Comparison of ENCODE assay signal across 35 mouse cellular contexts in the genomic region with DNA sequence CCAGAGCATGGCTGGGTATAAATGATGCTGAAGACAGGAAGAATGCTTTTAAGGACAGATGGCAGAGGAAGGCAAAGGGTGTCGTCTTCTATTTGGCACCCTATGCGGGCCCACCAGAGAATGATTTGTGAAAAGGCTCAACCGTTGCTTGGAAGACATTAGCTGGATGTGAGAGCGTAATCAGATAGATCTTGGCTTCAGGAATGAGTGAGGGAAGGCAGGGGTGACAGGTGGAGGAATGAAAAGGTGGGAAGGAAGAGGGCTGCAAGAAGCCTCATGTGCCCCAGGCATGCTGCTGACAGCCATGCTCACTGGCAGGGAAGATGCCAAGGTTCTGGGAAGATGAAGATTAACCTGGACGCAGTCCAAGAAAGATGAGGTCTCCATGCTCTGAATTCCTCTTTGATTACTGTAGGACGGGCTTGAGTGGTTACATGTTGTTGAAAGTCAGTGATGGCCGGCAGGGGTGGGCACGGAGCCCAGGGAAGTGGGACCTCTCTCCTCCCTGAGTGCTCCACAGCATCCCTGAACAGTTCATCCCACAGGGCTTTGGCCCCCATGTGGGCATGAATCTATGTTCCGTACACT. TPM values are rescaled to one million over a fixed set of nuclear protein-coding genes. Genes with fewer than 3 reads are reported as not detected.
DNase-seq lines count a peak whose midpoint lies in the region; ATAC-seq and TF ChIP-seq lines count a peak whose summit lies in the region.
"Had no signal": no experiment of that assay in that cellular context is flagged by ENCODE, and none has a peak within 500 bp of the region (broad histone marks: within the 10 kb centered on the region; RNA-seq: fewer than 3 reads in every experiment).

No protein-coding gene starts in this region.

- TF ChIP-seq POLR2A in testis, adult 2 months (IDR thresholded peaks at IDR 0.05; ENCODE audit: control insufficient read depth, low read depth, low read length) = no peak

- H3K4me3 ChIP-seq in forebrain, embryonic 14.5 days (ENCODE audit: low read depth, low read length) = no peak overlapping the region
- no peak overlapping the region for H3K4me3 ChIP-seq in forebrain, embryonic 10.5 days
- no peak overlapping the region for H3K4me3 ChIP-seq in heart, postnatal 0 days (ENCODE audit: low read depth, low read length)
- H3K4me3 ChIP-seq in heart, embryonic 12.5 days = no peak overlapping the region
- H3K4me3 ChIP-seq in testis, adult 2 months (ENCODE audit: control insufficient read depth, low read depth, low read length) = peak overlapping the region; percentile 4
- H3K4me3 ChIP-seq: heart, embryonic 10.5 days; layer of hippocampus, adult 2 months; limb, embryonic 13.5 days; liver, embryonic 12.5 days; midbrain, embryonic 10.5 days; neural tube, embryonic 15.5 days had no signal

- no peaks in the 10 kb centered on the region for H3K27me3 ChIP-seq in forebrain, embryonic 14.5 days (replicated peaks; ENCODE audit: control insufficient read depth, insufficient read depth, low read length)
- H3K27me3 ChIP-seq in forebrain, embryonic 10.5 days (ENCODE audit: poor library complexity, severe bottlenecking) = peaks cover 14% of the 10 kb centered on the region; the same call in 1 of the 2 replicates
- H3K27me3 ChIP-seq in heart, postnatal 0 days (ENCODE audit: control insufficient read depth, insufficient read depth, low read length) = no peaks in the 10 kb centered on the region
- peaks cover 7% of the 10 kb centered on the region; the same call in 1 of the 2 replicates for H3K27me3 ChIP-seq in heart, embryonic 12.5 days (replicated peaks)
- H3K27me3 ChIP-seq in testis, adult 2 months (ENCODE audit: control insufficient read depth, insufficient read depth, low read length) = no peaks in the 10 kb centered on the region
- H3K27me3 ChIP-seq: limb, embryonic 13.5 days; liver, embryonic 12.5 days; neural tube, embryonic 15.5 days had no signal

- no peak overlapping the region for H3K27ac ChIP-seq in forebrain, embryonic 14.5 days (ENCODE audit: low read depth, low read length)
- H3K27ac ChIP-seq in forebrain, embryonic 10.5 days = no peak overlapping the region
- H3K27ac ChIP-seq in heart, postnatal 0 days (ENCODE audit: low read depth) = no peak overlapping the region
- no peak overlapping the region for H3K27ac ChIP-seq in heart, embryonic 12.5 days (ENCODE audit: poor library complexity, severe bottlenecking)
- no peak overlapping the region for H3K27ac ChIP-seq in testis, adult 2 months (ENCODE audit: control insufficient read depth, insufficient read depth, low read depth, low read length)
- H3K27ac ChIP-seq: heart, embryonic 10.5 days; layer of hippocampus, adult 2 months; limb, embryonic 13.5 days; liver, embryonic 12.5 days; midbrain, embryonic 10.5 days; neural tube, embryonic 15.5 days had no signal

- WGBS in forebrain, embryonic 14.5 days = 55% methylated on average over 9 of the region's 9 CpGs
- 93% methylated on average over 9 of the region's 9 CpGs for WGBS in forebrain, embryonic 10.5 days
- WGBS in heart, postnatal 0 days = 53% methylated on average over 9 of the region's 9 CpGs
- WGBS in heart, embryonic 12.5 days = 67% methylated on average over 9 of the region's 9 CpGs

- H3K9me3 ChIP-seq in forebrain, embryonic 14.5 days (replicated peaks; ENCODE audit: control insufficient read depth, low read length) = no peaks in the 10 kb centered on the region
- peaks cover 9% of the 10 kb centered on the region; the same call in 1 of the 2 replicates for H3K9me3 ChIP-seq in forebrain, embryonic 10.5 days
- 0 out of 2 replicates have a peak, but pooled peaks cover 3% of the 10 kb centered on the region for H3K9me3 ChIP-seq in heart, postnatal 0 days (replicated peaks; ENCODE audit: control insufficient read depth, low read length)
- peaks cover 8% of the 10 kb centered on the region; the same call in 1 of the 2 replicates for H3K9me3 ChIP-seq in heart, embryonic 12.5 days (replicated peaks)
- H3K9me3 ChIP-seq: heart, embryonic 10.5 days; neural tube, embryonic 15.5 days had no signal

- ATAC-seq in forebrain, embryonic 14.5 days = no peak
- peak; percentile 44; the same call in 1 of the 2 replicates for ATAC-seq in heart, postnatal 0 days (ENCODE audit: insufficient read depth, low read depth)
- ATAC-seq in heart, embryonic 12.5 days (ENCODE audit: insufficient number of reproducible peaks, low FRiP score) = no peak
- ATAC-seq: activated CD4-positive, CD25-positive, alpha-beta regulatory T cell, adult 4 months; hindbrain, embryonic 16.5 days; intestine, embryonic 16.5 days; liver, embryonic 12.5 days had no signal

- TF ChIP-seq EP300 in heart, postnatal 0 days (IDR thresholded peaks at IDR 0.05; ENCODE audit: low read depth) = no peak

- H3K4me2 ChIP-seq in forebrain, embryonic 14.5 days (ENCODE audit: low read length) = no peak overlapping the region
- H3K4me2 ChIP-seq in heart, postnatal 0 days (ENCODE audit: low read depth, low read length) = no peak overlapping the region
- no peak overlapping the region for H3K4me2 ChIP-seq in heart, embryonic 12.5 days
- H3K4me2 ChIP-seq: limb, embryonic 13.5 days; liver, embryonic 12.5 days; neural tube, embryonic 15.5 days had no signal

- no peak overlapping the region for H3K9ac ChIP-seq in forebrain, embryonic 14.5 days (ENCODE audit: low read length)
- H3K9ac ChIP-seq in heart, postnatal 0 days (replicated peaks; ENCODE audit: low read depth, low read length) = no peak overlapping the region
- no peak overlapping the region for H3K9ac ChIP-seq in heart, embryonic 12.5 days
- H3K9ac ChIP-seq: limb, embryonic 13.5 days; liver, embryonic 12.5 days; neural tube, embryonic 15.5 days had no signal

- no peaks in the 10 kb centered on the region for H3K4me1 ChIP-seq in forebrain, embryonic 14.5 days (ENCODE audit: control insufficient read depth, insufficient read depth, low read length)
- H3K4me1 ChIP-seq in forebrain, embryonic 10.5 days = peaks cover 5% of the 10 kb centered on the region
- H3K4me1 ChIP-seq in heart, postnatal 0 days (ENCODE audit: control insufficient read depth, insufficient read depth) = no peaks in the 10 kb centered on the region
- H3K4me1 ChIP-seq in heart, embryonic 12.5 days (replicated peaks) = no peaks in the 10 kb centered on the region
- peaks cover 6% of the 10 kb centered on the region for H3K4me1 ChIP-seq in testis, adult 2 months (ENCODE audit: control insufficient read depth, insufficient read depth, low read length)
- H3K4me1 ChIP-seq: heart, embryonic 10.5 days; limb, embryonic 13.5 days; liver, embryonic 12.5 days had no signal

- no peaks in the 10 kb centered on the region for H3K36me3 ChIP-seq in forebrain, embryonic 14.5 days (ENCODE audit: control insufficient read depth, insufficient read depth, low read length)
- no peaks in the 10 kb centered on the region for H3K36me3 ChIP-seq in forebrain, embryonic 10.5 days (replicated peaks)
- no peaks in the 10 kb centered on the region for H3K36me3 ChIP-seq in heart, postnatal 0 days (replicated peaks; ENCODE audit: control insufficient read depth, insufficient read depth, low read length)
- no peaks in the 10 kb centered on the region for H3K36me3 ChIP-seq in heart, embryonic 12.5 days
- H3K36me3 ChIP-seq in testis, adult 2 months (ENCODE audit: control insufficient read depth, insufficient read depth, low read length) = no peaks in the 10 kb centered on the region
- H3K36me3 ChIP-seq: G1E; heart, embryonic 10.5 days; limb, embryonic 13.5 days; liver, embryonic 12.5 days; midbrain, embryonic 10.5 days; neural tube, embryonic 15.5 days had no signal

- no peak for TF ChIP-seq CTCF in heart, postnatal 0 days (IDR thresholded peaks at IDR 0.05; ENCODE audit: low read depth)
- no peak for TF ChIP-seq CTCF in testis, adult 2 months (IDR thresholded peaks at IDR 0.05; ENCODE audit: control insufficient read depth, insufficient read depth, insufficient replicate concordance, low read depth, low read length)

- DNase-seq in forebrain, embryonic 14.5 days (ENCODE audit: low spot score) = peak; percentile 51
- DNase-seq in forebrain, embryonic 10.5 days (ENCODE audit: extremely low spot score, low spot score) = no peak
- no peak for DNase-seq in heart, postnatal 0 days (ENCODE audit: low spot score)
- no peak for DNase-seq in testis, postnatal 14 days (ENCODE audit: low spot score)
- no peak for DNase-seq in ovary, postnatal 36 days (ENCODE audit: low spot score)
- DNase-seq: adrenal gland, adult 8-10 months; B cell, adult 2 months; cerebellum, adult 2 months; kidney, adult 9 months; kidney, postnatal 25 days; lung, adult 18-20 months; lung, postnatal 10 days; right cerebral cortex, postnatal 25 days; spleen, adult 18-20 months; thymus, postnatal 14 days had no signal

RNA-seq across cellular contexts. Expression of gene Gm3045, which starts 14.0 kb away (rescaled TPM):
- polyA plus RNA-seq in forebrain, embryonic 14.5 days (2014; fragmentation: Nextera tagmentation; extraction: Ambion mirVana) = not detected in 2 replicates
- polyA plus RNA-seq in forebrain, embryonic 10.5 days (2016; fragmentation: Nextera tagmentation; extraction: Ambion mirVana) = not detected in 2 replicates
- not detected in 2 replicates for total RNA-seq in heart, postnatal 0 days (2014; rRNA removed; ENCODE audit: low replicate concordance)
- not detected in 2 replicates for polyA plus RNA-seq in heart, postnatal 0 days (2015; fragmentation: Nextera tagmentation; extraction: Ambion mirVana)
- not detected in 2 replicates for polyA plus RNA-seq in heart, embryonic 12.5 days (2016; fragmentation: Nextera tagmentation; extraction: Ambion mirVana)
- polyA plus RNA-seq in testis, adult 2 months (2012; rRNA removed) = 27.1 and 27.9 TPM in 2 replicates
- total RNA-seq: adrenal gland, adult 8-10 months; CH12.LX; common myeloid progenitor, adult 5-6 weeks; gastrocnemius, adult 8-10 months; heart, postnatal 25 days; layer of hippocampus, adult 2 months; layer of hippocampus, postnatal 25 days; left cerebral cortex, postnatal 14 days had no signal
- polyA plus RNA-seq: activated CD4-positive, CD25-positive, alpha-beta regulatory T cell, adult 4 months; cerebellum, adult 2 months; embryonic facial prominence, embryonic 11.5 days; G1E; gonadal fat pad, adult 2 months; heart, embryonic 10.5 days; hindbrain, embryonic 16.5 days; intestine, embryonic 16.5 days; liver, embryonic 12.5 days; midbrain, embryonic 10.5 days; neural tube, embryonic 15.5 days had no signal

RNA-seq across cellular contexts. Expression of gene Slc25a48, which starts 25.8 kb away (rescaled TPM):
- 0.06 TPM in 2 replicates for polyA plus RNA-seq in forebrain, embryonic 14.5 days (2014; fragmentation: Nextera tagmentation; extraction: Ambion mirVana)
- not detected in 2 replicates for polyA plus RNA-seq in forebrain, embryonic 10.5 days (2016; fragmentation: Nextera tagmentation; extraction: Ambion mirVana)
- total RNA-seq in heart, postnatal 0 days (2014; rRNA removed; ENCODE audit: low replicate concordance) = 0.57 TPM in 1 of 2 replicates, not detected in the other
- not detected in 2 replicates for polyA plus RNA-seq in heart, postnatal 0 days (2015; fragmentation: Nextera tagmentation; extraction: Ambion mirVana)
- not detected in 2 replicates for polyA plus RNA-seq in heart, embryonic 12.5 days (2016; fragmentation: Nextera tagmentation; extraction: Ambion mirVana)
- polyA plus RNA-seq in testis, adult 2 months (2012; rRNA removed) = 0.37 and 0.77 TPM in 2 replicates
- total RNA-seq: CH12.LX; common myeloid progenitor, adult 5-6 weeks; layer of hippocampus, adult 2 months; layer of hippocampus, postnatal 25 days had no signal
- polyA plus RNA-seq: activated CD4-positive, CD25-positive, alpha-beta regulatory T cell, adult 4 months; G1E; intestine, embryonic 16.5 days; midbrain, embryonic 10.5 days had no signal

Comparison
In these comparisons a context has a peak if more than half of its experiments do, and no peak if none do; other contexts are left out.
1. RNA of gene Gm3045, which starts 14.0 kb away (polyA plus RNA-seq): 27.1 to 27.9 TPM in testis, adult 2 months; not detected in forebrain, embryonic 14.5 days, not detected in forebrain, embryonic 10.5 days, not detected in heart, postnatal 0 days and not detected in heart, embryonic 12.5 days; every median in the first group is over 10 times any median in the second.